Mouse (Mus musculus): Measurements from ENCODE around the gene B3gntl1. TPM values are rescaled to one million over a fixed set of nuclear protein-coding genes. Genes with fewer than 3 reads are reported as not detected.

Gene B3gntl1
- total RNA-seq, 2 experiments from 2014 or later, result 2.3 to 2.9 TPM

Other genes with a start within 250 kb of the B3gntl1 start
- gene Fn3k, start 238.2 kb downstream of the B3gntl1 start, total RNA-seq (2021), result 10 to 100 TPM; 18.3 to 24.5 TPM
- 10 to 100 TPM; 14.7 to 15.6 TPM for gene Tbcd, start 221.2 kb downstream of the B3gntl1 start, total RNA-seq (2021)
- under 1 TPM; 0.28 to 0.37 TPM for gene Zfp750, start 153.8 kb downstream of the B3gntl1 start, total RNA-seq (2021)
- gene Metrnl, start 28.4 kb upstream of the B3gntl1 start, total RNA-seq (2021), result 1 to 10 TPM; 4.2 to 9.1 TPM
- not detected for gene Ptchd3, start 157.1 kb upstream of the B3gntl1 start, total RNA-seq (2021)

All from gastrocnemius, adult 18-20 months (tissue).